Mouse (Mus musculus): Measurements from ENCODE around the gene Fam155a. TPM values are rescaled to one million over a fixed set of nuclear protein-coding genes. Genes with fewer than 3 reads are reported as not detected.
A peak's percentile ranks its signal among the peaks of the same experiment; 100 is the strongest.

Gene Fam155a
- total and polyA plus RNA-seq, 2 experiments from 2014 or later: 0.04 to 1.4 TPM

GRCm38 (mm10) chr8:9185200-9185599, 585.8 kb downstream of the Fam155a start:
- no peak for DNase-seq (ENCODE audit: low spot score)
- WGBS: 24% methylated on average over 2 of the region's 2 CpGs
- Histone ChIP-seq H3K4me2 (ENCODE audit: low read depth, low read length) (no peak overlapping the region), H3K27me3 (ENCODE audit: control insufficient read depth, insufficient read depth, low read length) (no peaks in the 10 kb centered on the region), H3K9me3 (replicated peaks; ENCODE audit: control insufficient read depth, low read length) (no peaks in the 10 kb centered on the region), H3K27ac (ENCODE audit: low read depth) (no peak overlapping the region), H3K4me3 (ENCODE audit: low read depth, low read length) (no peak overlapping the region), H3K9ac (replicated peaks; ENCODE audit: low read depth, low read length) (no peak overlapping the region), H3K36me3 (replicated peaks; ENCODE audit: control insufficient read depth, insufficient read depth, low read length) (no peaks in the 10 kb centered on the region), H3K4me1 (ENCODE audit: control insufficient read depth, insufficient read depth) (no peaks in the 10 kb centered on the region)
- no peak for ATAC-seq (ENCODE audit: insufficient read depth, low read depth)
- no peak for TF ChIP-seq CTCF (IDR thresholded peaks at IDR 0.05; ENCODE audit: low read depth)

- DNase-seq (ENCODE audit: low spot score) (no peak), ATAC-seq (ENCODE audit: insufficient read depth, low read depth) (no peak)
- no peak overlapping the region for H3K4me2 ChIP-seq (ENCODE audit: low read depth, low read length)
- TF ChIP-seq CTCF (IDR thresholded peaks at IDR 0.05; ENCODE audit: low read depth) (no peak), EP300 (IDR thresholded peaks at IDR 0.05; ENCODE audit: low read depth) (no peak)
- H3K27me3 ChIP-seq (ENCODE audit: control insufficient read depth, insufficient read depth, low read length): no peaks in the 10 kb centered on the region
- no peak overlapping the region for H3K27ac ChIP-seq (ENCODE audit: low read depth)
- no peaks in the 10 kb centered on the region for H3K4me1 ChIP-seq (ENCODE audit: control insufficient read depth, insufficient read depth)
- H3K9me3 ChIP-seq (replicated peaks; ENCODE audit: control insufficient read depth, low read length): no peaks in the 10 kb centered on the region
- no peak overlapping the region for H3K9ac ChIP-seq (replicated peaks; ENCODE audit: low read depth, low read length)
- H3K4me3 ChIP-seq (ENCODE audit: low read depth, low read length): no peak overlapping the region
- 91% methylated on average over 7 of the region's 7 CpGs for WGBS
- no peaks in the 10 kb centered on the region for H3K36me3 ChIP-seq (replicated peaks; ENCODE audit: control insufficient read depth, insufficient read depth, low read length)
These were observed 588.5 kb downstream of the Fam155a start for GRCm38 (mm10) chr8:9182461-9182860.

- no peaks in the 10 kb centered on the region for H3K36me3 ChIP-seq (replicated peaks; ENCODE audit: control insufficient read depth, insufficient read depth, low read length)
- no peak overlapping the region for H3K4me3 ChIP-seq (ENCODE audit: low read depth, low read length)
- H3K4me2 ChIP-seq (ENCODE audit: low read depth, low read length): no peak overlapping the region
- H3K4me1 ChIP-seq (ENCODE audit: control insufficient read depth, insufficient read depth): no peaks in the 10 kb centered on the region
- no peaks in the 10 kb centered on the region for H3K9me3 ChIP-seq (replicated peaks; ENCODE audit: control insufficient read depth, low read length)
- no peaks in the 10 kb centered on the region for H3K27me3 ChIP-seq (ENCODE audit: control insufficient read depth, insufficient read depth, low read length)
- ATAC-seq (ENCODE audit: insufficient read depth, low read depth) (no peak), DNase-seq (ENCODE audit: low spot score) (no peak)
- no peak overlapping the region for H3K27ac ChIP-seq (ENCODE audit: low read depth)
- H3K9ac ChIP-seq (replicated peaks; ENCODE audit: low read depth, low read length): no peak overlapping the region
- whole genome bisulfite sequencing: 78% methylated on average over 17 of the region's 17 CpGs
- no peak for TF ChIP-seq EP300 (IDR thresholded peaks at IDR 0.05; ENCODE audit: low read depth)
- no peak for TF ChIP-seq CTCF (IDR thresholded peaks at IDR 0.05; ENCODE audit: low read depth)
These were observed 590.2 kb downstream of the Fam155a start for GRCm38 (mm10) chr8:9180686-9181315.

DNA sequence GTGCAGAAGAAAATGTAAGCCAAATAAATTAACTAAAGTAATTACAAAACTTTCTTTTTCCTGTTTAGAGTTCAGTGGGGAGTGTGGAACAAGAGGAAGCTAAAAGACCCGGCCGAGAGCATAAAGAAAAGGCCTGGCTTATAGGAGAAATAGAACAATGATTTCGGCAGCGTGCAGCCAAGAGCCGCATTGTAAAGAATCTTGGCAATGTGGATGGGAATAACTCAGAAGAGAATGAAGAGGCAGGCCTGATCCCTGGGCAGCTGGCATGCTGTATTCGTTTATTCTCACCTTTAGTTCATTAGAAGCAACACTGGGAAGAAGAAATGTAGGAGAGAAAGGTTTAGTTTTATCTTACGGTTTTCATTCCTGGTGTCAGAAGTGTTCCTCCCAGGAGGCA, 594.0 kb downstream of the Fam155a start:
- Histone ChIP-seq H3K27ac (ENCODE audit: low read depth) (no peak overlapping the region), H3K36me3 (replicated peaks; ENCODE audit: control insufficient read depth, insufficient read depth, low read length) (no peaks in the 10 kb centered on the region), H3K4me2 (ENCODE audit: low read depth, low read length) (no peak overlapping the region), H3K9ac (replicated peaks; ENCODE audit: low read depth, low read length) (no peak overlapping the region), H3K4me1 (ENCODE audit: control insufficient read depth, insufficient read depth) (no peaks in the 10 kb centered on the region), H3K4me3 (ENCODE audit: low read depth, low read length) (no peak overlapping the region), H3K27me3 (ENCODE audit: control insufficient read depth, insufficient read depth, low read length) (no peaks in the 10 kb centered on the region), H3K9me3 (replicated peaks; ENCODE audit: control insufficient read depth, low read length) (no peaks in the 10 kb centered on the region)
- DNase-seq (ENCODE audit: low spot score): no peak
- 64% methylated on average over 7 of the region's 7 CpGs for WGBS
- no peak for ATAC-seq (ENCODE audit: insufficient read depth, low read depth)
- TF ChIP-seq EP300 (IDR thresholded peaks at IDR 0.05; ENCODE audit: low read depth) (no peak), CTCF (IDR thresholded peaks at IDR 0.05; ENCODE audit: low read depth) (no peak)

GRCm38 (mm10) chr8:9174865-9175565, 595.9 kb downstream of the Fam155a start:
- Histone ChIP-seq H3K9ac (replicated peaks; ENCODE audit: low read depth, low read length) (no peak overlapping the region), H3K4me1 (ENCODE audit: control insufficient read depth, insufficient read depth) (no peaks in the 10 kb centered on the region), H3K36me3 (replicated peaks; ENCODE audit: control insufficient read depth, insufficient read depth, low read length) (no peaks in the 10 kb centered on the region), H3K4me2 (ENCODE audit: low read depth, low read length) (no peak overlapping the region), H3K27ac (ENCODE audit: low read depth) (no peak overlapping the region), H3K9me3 (replicated peaks; ENCODE audit: control insufficient read depth, low read length) (no peaks in the 10 kb centered on the region), H3K27me3 (ENCODE audit: control insufficient read depth, insufficient read depth, low read length) (no peaks in the 10 kb centered on the region), H3K4me3 (ENCODE audit: low read depth, low read length) (no peak overlapping the region)
- DNase-seq (ENCODE audit: low spot score) (peak; percentile 37), ATAC-seq (ENCODE audit: insufficient read depth, low read depth) (no peak)
- WGBS: 24% methylated on average over 9 of the region's 9 CpGs
- TF ChIP-seq CTCF (IDR thresholded peaks at IDR 0.05; ENCODE audit: low read depth) (peak; percentile 84), EP300 (IDR thresholded peaks at IDR 0.05; ENCODE audit: low read depth) (no peak)

All from heart, postnatal 0 days (tissue).